Mouse (Mus musculus) regulatory T cell (primary cell): ENCODE data around the gene Thsd4.
"Not testable (repeated sequence)": the region's sequence is repeated elsewhere in the genome, so short reads cannot be mapped to it uniquely, and the experiment has no call there.

Source experiments
- in situ Hi-C: fragments of 300-600 bp; cut with MboI, MseI; formaldehyde crosslinking; loops from one replicate; pipeline ENCODE4 v1.15.1; 2025; ENCODE audit warnings: high pct_unique_total_duplicates

The Thsd4 gene

DNA sequence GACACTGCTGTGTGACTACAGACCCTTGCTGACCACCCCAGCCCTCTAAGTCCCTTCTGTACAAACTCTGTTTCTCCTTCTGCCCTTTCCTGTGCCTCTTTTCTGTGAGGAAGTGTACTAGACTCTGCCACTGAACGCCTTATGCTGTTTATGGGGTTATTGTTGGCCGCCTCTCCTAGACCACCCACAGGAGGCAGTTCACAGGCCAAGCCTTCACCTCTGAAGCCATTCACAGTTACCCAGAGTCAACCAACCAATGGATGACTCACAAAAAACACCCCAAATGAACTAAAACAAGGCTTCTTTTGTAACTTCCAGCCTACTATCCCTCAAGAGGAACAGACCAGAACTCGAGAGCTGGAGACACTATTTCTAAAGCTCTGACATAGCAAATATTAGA lies 520.4 kb downstream of the Thsd4 start:
- in situ Hi-C loops, result no loop called here

DNA sequence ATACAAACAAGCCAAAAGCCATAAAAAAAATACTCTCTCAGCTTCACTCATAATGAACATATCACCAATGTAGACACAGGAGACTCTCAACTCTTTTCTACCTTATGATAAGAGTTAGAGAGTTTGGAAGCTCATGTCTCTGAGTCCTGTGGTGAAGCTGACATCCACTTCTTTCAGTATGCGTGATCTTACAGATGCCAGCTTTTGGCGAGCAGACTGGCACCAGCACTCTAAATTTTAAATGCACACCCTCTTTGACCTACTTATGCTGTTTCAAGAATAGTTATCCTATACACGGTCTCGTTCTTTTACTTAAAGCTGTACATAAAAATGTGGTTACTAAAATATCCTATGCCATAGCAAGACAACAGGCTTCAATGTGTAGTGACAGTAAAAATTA lies 524.1 kb downstream of the Thsd4 start:
- in situ Hi-C loops, result no loop called here

DNA sequence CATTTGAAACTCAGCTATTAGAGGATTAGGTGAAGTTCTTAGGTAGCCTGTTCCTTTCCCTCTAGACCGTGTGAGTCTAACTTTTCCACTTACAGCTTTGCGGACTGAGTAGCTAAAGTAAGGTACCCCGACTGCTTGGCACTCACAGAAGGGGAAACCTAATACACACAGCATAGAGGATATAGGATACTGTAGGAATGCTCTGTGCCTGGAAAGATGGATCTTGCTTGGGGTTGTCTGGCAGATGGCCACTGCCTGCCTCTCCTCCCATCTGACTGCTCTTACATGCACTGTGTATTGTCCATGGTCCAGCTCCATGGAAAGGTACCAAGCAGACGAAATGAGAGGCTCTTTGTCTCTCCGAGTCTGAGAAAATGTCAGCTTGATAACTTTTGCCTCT lies 530.4 kb downstream of the Thsd4 start:
- in situ Hi-C loops, result no loop called here

DNA sequence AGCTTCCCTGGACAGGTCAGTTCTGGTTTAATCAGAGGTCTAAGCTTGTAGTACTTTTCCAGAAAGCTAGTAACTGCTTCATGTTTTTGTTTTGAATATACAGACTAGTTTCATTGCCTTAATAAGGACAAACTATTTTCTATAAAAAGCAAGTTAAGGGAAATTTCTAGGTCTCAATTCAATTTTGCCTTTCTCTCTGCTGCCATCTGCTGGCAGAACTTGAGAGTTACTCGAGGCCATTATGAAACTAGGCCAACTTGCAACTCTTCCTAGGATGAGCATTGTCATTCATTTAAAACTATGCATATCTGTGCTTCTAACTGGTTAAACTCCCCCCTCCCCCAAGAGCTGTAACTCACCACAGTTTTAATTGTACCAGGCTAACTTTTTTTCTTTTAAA lies 532.0 kb downstream of the Thsd4 start:
- in situ Hi-C loops, result no loop called here

DNA sequence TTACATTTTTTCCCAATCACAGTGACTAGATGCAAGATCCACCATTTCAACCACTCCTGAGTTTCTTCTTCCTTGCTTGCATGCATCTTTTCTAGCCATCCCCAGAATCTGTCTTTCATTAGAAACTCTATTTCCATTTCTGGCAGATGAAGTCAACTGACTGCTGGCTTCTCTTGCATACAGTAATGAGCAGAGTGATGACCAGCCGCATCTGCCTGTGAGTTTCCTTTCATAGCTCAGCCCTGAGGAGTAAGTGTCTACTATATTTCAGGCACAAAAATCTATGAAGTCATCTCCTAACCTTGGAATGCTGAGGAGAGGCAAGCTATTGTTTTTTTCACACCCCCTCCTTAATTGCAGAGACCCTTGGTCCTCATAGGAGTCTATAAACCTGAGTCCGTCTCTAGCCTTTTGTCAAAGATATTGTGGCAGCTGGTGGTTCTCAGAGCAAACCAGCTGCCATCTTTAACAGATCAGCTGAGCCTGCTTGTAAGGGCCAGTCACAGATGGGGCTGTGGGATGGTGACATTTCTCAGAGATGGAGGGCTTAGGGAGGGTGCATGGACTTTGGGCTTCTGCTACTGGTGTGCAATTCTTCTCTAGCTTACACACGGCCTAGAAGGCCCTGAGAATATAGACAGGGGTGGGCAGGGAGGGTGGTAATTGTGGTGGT lies 535.8 kb downstream of the Thsd4 start:
- in situ Hi-C loops, result no loop called here

DNA sequence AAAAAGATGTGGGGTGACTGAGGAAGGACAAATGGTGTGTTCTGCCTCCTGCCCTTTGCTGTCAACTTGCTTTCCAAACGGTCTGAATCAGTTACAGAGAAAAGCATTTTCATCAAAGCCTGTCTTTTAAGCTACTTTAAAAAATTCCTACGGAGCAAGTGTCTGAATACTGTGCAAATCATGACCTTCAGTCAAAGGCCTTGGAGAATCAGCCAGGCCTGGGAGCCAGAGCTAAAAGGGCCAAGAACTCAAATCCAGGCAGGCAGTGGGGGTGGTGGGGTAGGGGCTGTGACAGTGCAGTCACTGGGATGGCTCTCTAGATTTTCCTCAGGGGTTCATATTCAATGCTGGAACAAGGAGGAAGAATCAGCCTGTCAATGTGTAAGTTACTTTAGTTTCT lies 540.7 kb downstream of the Thsd4 start:
- in situ Hi-C loops, result no loop called here

DNA sequence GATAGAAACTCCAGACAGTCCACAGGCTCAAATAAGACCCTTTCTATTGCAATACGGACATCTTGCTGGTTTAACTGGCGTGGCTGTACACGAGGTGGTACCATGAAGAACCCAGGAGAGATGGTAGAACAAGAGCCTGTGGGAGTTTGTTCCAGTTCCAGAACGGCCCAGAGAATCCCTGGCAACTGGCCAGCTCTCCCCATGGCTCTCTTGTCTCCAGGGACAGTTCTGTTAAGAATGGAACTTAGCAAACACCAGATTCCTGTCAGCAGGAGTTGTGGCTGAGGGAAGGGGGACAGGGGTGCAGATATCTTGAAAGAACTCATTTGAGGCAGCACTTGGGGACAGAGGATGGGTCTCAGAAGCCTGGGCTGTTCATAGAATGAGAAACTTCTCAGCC lies 550.6 kb downstream of the Thsd4 start:
- in situ Hi-C loops, result no loop called here

DNA sequence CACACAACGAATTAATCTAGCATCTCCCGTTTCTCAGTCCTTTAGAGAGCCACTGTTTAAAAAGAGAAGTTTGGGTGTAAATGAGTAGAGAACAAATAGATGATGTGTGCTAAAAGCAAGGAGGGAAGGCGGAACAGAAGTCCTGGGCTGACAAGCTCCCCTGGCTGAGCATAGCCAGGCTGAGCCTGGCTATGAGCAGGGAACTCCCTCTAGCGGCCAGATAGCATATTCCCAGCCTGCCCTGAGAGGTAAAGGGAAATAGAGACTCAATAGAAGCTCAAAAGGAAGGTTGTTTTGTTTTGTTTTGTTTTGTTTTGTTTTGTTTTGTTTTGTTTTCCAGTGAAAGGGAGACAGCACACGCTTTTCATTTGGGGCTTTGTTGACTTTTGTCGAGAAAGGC lies 552.5 kb downstream of the Thsd4 start:
- in situ Hi-C loops, result loop anchor here (5.0 kb wide), 1 partner anchor 247 kb away; no protein-coding TSS in a partner anchor

DNA sequence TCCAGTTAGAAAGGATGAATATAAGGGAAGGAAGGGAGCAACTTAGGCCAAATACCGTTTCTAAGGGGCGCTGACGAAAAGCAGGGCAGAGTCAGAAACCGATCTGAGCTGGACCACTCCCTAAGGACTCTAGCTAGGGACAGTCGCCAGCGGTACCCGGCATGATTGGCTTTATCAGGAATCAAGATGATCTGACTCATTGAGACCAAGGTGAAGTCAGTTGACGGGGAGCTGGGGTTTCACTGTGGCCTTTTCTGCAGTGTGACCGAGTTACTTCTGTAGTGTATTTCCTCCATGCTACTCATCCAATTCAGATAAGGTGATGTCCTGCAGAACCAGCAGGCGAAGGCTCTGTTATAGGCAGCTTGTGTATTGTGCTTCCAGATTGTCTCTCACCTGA lies 556.8 kb downstream of the Thsd4 start:
- in situ Hi-C loops, result loop anchor here (5.0 kb wide), 1 partner anchor 243 kb away; no protein-coding TSS in a partner anchor

DNA sequence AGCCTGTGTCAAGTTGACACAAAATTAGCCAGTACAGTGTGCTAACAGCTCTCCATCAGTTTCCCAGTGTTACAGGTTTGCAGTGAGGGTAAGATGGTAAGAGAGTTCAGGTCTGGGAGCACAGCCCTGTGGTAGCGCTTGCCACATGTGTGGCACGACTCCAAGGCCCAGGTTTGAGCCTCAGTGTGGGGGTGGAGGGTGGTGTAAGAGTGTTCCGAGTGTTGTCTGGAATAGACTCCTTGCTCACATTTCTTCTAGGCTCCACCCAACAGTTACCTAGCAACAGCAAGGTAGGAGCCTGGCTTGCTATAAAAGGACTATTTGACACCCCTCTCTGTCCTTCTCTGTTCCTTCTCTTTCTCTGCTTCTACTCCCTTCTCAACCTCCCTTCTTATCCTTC lies 557.5 kb downstream of the Thsd4 start:
- in situ Hi-C loops, result no loop called here

DNA sequence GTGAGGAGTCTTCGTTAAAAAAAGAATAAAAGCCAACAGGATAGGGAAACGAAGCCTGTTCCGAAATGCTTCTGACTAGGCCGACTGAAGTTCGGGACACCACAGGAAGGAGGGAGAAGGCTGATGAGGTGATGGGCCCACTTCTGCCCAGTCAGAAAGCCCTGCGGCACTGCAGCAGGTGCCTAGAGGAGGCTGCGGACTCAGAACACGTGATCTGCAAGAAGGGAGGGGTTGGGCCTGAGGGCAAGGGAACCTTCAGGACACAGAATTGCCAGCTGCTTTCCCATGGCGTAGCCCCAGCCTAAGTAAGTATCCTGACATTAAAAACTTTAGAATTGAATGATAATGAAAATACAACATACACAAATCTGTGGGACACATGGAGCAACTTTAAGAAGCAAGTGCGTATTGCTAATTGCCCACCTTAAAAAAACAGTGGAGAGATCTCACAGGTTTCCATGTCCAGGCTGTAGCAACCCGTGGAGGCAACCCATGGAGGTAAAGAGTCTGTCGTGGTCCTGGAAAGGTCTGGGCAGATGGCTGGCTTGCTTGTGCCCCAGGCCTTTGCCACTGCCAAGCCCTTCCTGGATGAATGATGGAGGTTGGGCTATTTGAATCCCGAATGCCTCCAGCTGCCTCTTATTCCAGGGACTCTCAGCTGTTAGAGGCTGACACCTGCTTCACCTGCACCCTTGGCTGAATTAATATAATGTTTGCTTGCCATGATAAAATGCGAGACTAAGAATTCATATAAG lies 560.5 kb downstream of the Thsd4 start:
- in situ Hi-C loops, result no loop called here

DNA sequence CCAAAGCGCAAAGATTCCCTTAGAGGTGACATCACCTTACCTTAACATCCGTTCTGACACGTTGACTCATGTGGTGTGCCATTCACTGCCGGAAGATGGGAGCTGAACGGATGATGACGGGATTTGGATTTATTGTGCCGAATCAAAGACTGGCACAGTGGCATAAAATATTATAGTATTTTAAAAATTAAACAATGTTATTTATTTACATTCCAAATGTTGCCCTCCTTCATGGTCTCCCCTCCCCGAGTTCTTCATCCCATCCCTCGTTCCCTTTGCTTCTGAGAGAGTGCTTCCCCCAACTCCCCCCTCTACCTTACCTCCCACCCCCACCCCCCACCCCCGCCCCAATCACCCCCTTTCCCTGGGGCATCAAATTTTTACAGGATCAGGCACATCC lies 561.3 kb downstream of the Thsd4 start, which contains the start of gene Nr2e3:
Gene Nr2e3 (minus strand): TSS at position 101 of the 400 bp plus-strand sequence.
- in situ Hi-C loops, result no loop called here

DNA sequence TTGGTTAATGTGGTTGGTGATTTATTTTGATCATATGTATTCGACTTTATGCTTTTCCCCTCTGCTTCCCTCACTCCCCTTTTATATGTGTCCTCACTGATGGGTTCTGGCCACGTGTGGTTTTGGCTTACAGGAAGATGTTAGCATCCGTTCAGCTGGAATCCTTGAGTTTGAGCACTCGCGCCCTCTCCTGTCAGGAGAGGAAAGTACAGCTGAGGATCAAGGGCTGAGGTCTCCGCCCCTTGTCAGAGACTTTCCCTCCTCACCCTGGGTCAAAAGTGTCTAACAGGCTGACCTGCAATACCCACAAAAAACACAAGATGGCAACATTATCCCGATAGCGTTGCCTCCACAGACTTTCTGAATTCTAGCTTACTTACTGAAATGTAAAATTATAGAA lies 562.6 kb downstream of the Thsd4 start:
- in situ Hi-C loops, result no loop called here

DNA sequence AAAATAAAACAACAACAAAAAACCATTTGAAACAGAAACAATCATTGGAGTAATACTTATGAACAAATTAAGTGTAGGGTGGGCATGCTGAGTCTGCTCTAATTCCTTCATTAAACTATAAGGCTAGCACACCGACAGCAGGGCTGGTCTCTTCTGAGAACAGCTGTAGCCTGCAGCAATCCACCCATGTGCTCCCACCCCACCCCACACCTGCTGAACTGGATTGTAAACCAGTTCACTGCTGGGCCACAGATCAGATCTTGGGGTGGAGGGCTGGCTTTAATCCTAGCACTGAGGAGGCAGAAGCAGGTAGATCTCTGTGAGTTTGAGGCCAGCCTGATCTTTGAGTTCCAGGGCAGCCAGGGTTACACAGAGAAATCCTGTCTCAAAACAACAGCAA lies 563.7 kb downstream of the Thsd4 start:
- in situ Hi-C loops, result not testable (repeated sequence)

DNA sequence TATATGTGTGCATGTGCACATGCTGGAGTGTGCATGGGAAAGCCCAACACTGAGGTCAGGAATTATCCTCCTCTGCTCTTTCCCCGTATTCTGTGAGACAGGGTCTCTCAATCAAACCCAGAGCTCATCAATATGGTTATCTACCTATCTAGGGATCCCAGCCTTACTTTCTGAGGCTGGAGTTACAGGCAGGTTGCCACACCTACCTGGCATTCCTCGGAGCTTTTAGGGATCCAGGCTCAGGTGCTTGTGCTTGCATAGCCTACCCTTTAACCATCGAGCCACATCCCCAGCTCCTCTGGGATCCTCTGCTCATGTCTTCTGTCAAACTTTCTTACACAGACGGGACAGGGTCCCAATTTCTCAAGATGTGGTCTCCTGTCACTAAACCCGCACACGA lies 565.4 kb downstream of the Thsd4 start:
- in situ Hi-C loops, result no loop called here

DNA sequence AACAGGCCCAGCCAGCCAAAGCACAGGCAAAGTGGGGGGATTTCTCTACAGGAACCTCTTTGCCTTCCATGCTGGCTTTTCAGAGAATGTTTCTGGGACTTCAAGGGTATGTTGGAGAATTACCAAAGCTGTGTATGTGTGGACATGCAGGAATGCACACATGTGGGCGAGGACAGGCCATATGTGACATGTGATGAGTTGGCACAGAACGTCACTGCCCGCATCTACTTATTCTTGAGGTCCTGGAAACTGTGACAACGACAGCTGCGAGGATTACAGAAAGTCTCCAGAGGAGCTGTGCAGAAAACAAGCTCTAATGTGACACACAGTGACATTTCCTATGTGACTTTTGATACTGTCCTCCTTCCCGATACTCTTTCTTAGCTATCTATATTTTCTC lies 566.2 kb downstream of the Thsd4 start:
- in situ Hi-C loops, result no loop called here

DNA sequence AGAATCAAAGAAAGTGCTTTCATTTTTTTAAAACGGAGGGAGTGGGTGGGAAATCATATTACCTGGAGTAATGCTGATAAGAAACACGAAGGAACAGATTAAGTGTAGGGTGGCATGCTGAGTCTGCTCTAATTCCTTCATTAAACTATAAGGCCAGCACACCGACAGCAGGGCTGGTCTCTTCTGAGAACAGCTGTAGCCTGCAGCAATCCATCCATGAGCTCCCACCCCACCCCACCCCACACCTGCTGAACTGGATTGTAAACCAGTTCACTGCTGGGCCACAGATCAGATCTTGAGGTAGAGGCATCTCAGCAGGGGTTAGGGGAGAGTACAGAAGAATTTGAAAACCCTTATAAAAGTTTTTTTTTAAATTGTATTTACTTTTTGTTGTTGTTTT lies 566.6 kb downstream of the Thsd4 start:
- in situ Hi-C loops, result no loop called here

DNA sequence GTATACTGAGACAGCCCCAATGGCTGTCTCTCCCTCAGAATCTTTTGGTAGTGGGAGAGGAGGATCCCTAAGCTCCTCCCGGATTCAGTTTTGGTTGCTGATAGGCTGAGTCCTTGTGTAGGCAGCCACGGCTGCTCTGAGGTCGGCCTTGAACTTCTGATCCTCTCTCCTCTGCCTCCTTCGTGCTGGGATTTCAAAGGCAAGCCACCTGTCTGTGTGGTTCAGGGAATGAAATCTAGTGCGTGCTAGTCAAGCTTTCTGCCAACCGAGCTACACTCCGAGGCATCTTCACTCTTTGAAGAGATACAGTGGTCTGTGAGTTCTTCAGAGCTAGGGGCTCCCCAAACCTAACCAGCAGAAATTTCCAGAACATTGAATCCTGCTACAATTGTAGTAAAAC lies 568.3 kb downstream of the Thsd4 start:
- in situ Hi-C loops, result no loop called here

DNA sequence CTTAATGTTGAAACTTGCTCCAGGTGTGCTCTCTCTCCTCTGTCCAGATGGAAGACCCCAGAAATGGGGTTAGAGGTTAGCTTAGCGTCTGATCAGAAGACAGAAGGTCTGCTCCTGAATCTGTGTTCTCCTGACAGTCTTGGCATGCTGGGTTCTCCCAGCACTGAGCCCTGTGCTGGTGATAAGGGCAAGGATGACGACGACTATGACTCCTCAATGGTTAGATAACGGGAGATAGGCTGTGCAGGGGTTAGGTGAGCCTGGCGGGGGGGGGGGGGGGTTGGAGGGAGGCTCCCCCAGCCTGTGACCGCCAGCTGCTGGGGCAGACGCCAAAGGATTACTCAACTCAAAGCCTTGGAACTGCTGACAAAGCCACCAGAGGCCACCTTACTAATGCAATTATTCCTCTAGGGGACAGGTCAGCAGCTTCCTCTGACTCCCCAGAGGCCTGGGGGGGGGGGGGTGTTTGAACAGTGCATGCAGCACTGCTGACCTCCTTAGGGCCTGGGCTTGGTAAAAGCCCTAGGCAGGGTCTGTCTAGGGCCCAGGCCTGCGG lies 569.3 kb downstream of the Thsd4 start:
- in situ Hi-C loops, result no loop called here

DNA sequence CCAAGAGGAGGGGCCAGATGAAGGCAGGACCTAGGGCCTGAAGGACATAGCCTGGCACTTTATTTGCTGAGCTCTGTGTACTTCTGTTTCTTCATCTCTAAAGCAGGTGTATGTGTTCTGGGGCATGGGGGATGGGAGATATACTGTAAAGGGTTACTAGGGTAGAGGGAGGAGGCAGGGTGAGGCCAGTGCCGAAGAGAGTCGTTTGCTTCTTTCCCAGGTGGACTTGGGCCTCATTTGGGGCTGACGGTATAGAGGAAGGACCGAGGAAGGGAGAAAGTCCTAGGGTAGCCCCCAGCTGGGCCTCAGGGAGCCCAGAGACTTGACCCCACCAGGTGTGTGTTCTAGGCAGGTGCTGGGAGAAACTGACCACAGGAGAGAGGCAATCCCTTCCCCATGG lies 569.9 kb downstream of the Thsd4 start:
- in situ Hi-C loops, result no loop called here

DNA sequence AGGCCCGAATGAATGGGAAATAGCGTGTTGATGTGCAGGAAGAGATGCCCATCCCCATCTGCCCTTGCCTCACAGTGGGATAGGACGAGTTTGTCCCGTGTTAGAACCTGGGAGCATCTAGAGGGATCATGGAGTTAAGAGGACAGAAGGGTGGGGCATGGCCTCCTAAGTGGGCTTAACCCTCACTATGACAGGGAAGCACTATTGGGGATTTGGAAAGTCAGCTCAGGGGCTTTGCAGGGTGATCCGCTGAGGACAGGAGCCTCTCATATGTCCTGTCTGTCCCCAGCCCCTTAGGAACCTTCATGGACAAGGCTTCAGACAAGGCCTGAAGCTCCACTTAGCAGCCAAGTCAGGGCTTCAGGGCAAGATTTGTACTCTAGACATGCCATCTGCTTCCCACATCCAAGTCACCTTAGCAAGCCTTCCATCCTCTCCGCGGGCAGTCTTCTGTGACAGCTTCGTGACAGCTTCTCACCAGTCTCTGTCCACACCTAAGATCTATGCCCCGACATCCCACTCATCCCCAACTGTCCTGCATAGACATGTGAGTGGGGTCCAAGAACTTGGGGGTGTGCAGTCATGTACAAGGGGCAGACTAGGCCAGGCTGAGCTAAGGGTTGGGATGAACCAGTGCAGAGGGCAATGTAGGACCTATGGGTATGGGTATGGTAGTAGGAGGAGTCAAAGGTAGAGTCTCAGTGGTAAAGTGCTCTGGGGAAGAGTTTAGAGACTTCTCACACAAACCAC lies 570.7 kb downstream of the Thsd4 start:
- in situ Hi-C loops, result no loop called here

DNA sequence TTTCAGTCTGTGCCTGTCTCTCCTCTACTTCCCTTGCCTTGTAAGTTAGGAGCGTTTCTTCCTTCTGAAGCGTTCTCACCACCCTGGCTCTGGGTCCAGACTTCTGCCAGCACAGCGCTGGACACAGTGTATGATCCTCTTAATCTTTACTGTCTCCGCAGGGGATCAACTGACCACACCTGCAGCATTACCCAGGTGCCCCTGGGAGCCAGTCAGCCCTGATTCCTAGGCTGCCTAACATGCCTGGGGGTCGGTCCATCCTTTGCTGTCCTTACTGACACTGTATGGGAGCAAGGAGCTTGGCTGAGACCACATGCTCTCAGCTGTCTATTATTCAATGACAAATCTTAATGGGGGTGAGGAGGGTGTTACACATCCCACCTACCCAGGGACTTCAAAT lies 571.9 kb downstream of the Thsd4 start:
- in situ Hi-C loops, result loop anchor here (25.0 kb wide), 2 partner anchors 1287 to 1987 kb away; partner anchors contain the start of gene Kif23
